Mouse (Mus musculus): ENCODE measurements around the gene Rbm3. TPM values are rescaled to one million over a fixed set of nuclear protein-coding genes. Genes with fewer than 3 reads are reported as not detected.
A peak's percentile ranks its signal among the peaks of the same experiment; 100 is the strongest.

Gene Rbm3
- polyA plus RNA-seq, 1 experiment from 2014 or later, result 217 TPM

- Histone ChIP-seq H3K27me3 (ENCODE audit: control insufficient read depth, insufficient read depth, low read depth, low read length) (no peaks in the 10 kb centered on the region), H3K4me2 (ENCODE audit: low read depth, low read length) (no peak overlapping the region), H3K9me3 (replicated peaks; ENCODE audit: control insufficient read depth, low read length) (no peaks in the 10 kb centered on the region), H3K27ac (ENCODE audit: low read length) (no peak overlapping the region), H3K36me3 (ENCODE audit: control insufficient read depth, insufficient read depth) (peaks cover 12% of the 10 kb centered on the region), H3K4me3 (ENCODE audit: low read depth, low read length) (no peak overlapping the region), H3K4me1 (ENCODE audit: control insufficient read depth, low read depth, low read length) (peaks cover 9% of the 10 kb centered on the region), H3K9ac (ENCODE audit: low read depth, low read length) (no peak overlapping the region)
- WGBS (ENCODE audit: insufficient replicate concordance), result 24% methylated on average over 2 of the region's 2 CpGs
- no peak for ATAC-seq (ENCODE audit: low read depth)
Measured at GRCm38 (mm10) chrX:8135886-8136285, 9.8 kb downstream of the Rbm3 start.

DNA sequence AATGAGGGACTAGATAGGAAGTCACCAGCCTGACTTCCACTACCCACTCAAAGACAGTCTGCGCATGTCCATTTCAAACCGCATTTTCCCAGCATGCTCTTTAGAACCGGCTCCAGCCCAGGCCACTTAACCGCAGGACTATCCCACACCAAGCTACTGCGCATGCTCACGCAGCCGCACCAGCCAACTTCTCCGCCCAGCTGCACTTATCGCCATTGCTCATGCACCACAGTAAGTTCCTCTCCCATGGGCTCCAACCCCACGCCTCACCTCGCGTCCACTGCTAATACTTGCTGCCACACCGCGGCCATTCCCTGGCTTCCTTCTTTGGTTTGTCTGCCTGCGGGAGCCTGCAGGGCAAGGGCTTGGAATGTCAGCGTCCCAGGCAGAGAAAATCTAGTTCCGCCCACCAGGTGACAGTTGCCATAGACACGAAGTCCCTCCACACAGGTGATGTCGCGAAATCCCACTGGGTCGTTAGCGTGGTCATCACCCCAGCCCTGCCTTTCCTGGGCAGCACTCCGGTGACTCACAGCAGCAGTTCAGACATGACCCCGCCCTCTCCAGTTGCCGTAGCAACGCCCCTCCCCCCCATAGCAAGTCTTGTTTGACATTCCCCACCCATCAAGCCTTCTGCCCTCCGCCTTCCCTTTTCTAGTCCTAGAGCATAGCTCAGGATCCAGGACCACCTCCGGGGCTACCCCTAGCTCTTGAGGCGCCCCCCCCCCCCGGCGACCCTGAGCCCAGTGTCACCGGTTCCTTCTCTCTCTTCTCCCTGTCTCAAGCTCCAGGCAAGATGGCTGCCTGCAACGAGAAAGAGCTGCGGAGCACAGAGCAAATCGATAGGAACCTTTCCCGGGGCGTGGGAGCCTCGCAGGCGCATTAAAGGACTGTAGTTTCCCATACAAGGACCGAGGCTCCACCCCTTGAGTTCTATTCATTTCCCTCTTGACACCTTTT, 13.4 kb downstream of the Rbm3 start, which contains the start of gene Wdr13:
Wdr13 (minus strand) TSS at position 876 of the 960 bp plus-strand sequence.
- Histone ChIP-seq H3K9me3 (replicated peaks; ENCODE audit: control insufficient read depth, low read length) (no peaks in the 10 kb centered on the region), H3K27ac (ENCODE audit: low read length) (peak within 1 kb of the TSS; percentile 99), H3K36me3 (ENCODE audit: control insufficient read depth, insufficient read depth) (no peaks in the 10 kb centered on the region), H3K4me3 (ENCODE audit: low read depth, low read length) (peak within 1 kb of the TSS; percentile 72), H3K4me1 (ENCODE audit: control insufficient read depth, low read depth, low read length) (peaks cover 9% of the 10 kb centered on the region), H3K4me2 (ENCODE audit: low read depth, low read length) (peak within 1 kb of the TSS; percentile 83), H3K27me3 (ENCODE audit: control insufficient read depth, insufficient read depth, low read depth, low read length) (no peaks in the 10 kb centered on the region), H3K9ac (ENCODE audit: low read depth, low read length) (peak within 1 kb of the TSS; percentile 71)
- 22% methylated on average over 38 of the region's 40 CpGs for WGBS (ENCODE audit: insufficient replicate concordance)
- peak; percentile 93 for ATAC-seq (ENCODE audit: low read depth)

DNA sequence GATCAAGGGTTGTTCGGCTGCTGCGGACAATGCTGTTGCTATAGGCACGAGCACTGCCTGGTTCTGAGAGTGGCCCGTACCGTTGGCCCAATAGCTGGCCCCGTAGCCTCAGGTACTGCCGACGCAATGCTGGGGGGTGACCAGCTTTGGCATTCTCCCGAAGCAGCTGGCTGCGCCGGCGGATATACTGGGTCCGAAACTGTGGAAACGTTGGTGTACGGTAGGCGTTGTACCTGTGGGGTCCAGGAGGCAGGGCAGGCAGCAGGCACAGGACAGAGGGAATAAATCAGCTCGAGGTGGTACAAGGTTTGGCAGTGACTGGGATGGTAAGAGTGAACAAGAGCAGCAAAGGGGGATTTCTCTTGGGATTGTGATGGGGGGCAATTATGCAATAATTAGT, 14.3 kb downstream of the Rbm3 start:
- Histone ChIP-seq H3K27ac (ENCODE audit: low read length) (peak overlapping the region; percentile 99), H3K27me3 (ENCODE audit: control insufficient read depth, insufficient read depth, low read depth, low read length) (no peaks in the 10 kb centered on the region), H3K9me3 (replicated peaks; ENCODE audit: control insufficient read depth, low read length) (no peaks in the 10 kb centered on the region), H3K4me1 (ENCODE audit: control insufficient read depth, low read depth, low read length) (peaks cover 9% of the 10 kb centered on the region), H3K4me3 (ENCODE audit: low read depth, low read length) (peak overlapping the region; percentile 72), H3K9ac (ENCODE audit: low read depth, low read length) (peak overlapping the region; percentile 41), H3K4me2 (ENCODE audit: low read depth, low read length) (peak overlapping the region; percentile 83), H3K36me3 (ENCODE audit: control insufficient read depth, insufficient read depth) (no peaks in the 10 kb centered on the region)
- no peak for ATAC-seq (ENCODE audit: low read depth)
- WGBS (ENCODE audit: insufficient replicate concordance), result 79% methylated on average over 17 of the region's 17 CpGs

GRCm38 (mm10) chrX:8125235-8125634, 20.4 kb downstream of the Rbm3 start:
- H3K9me3 ChIP-seq (replicated peaks; ENCODE audit: control insufficient read depth, low read length), result no peaks in the 10 kb centered on the region
- WGBS (ENCODE audit: insufficient replicate concordance), result 67% methylated on average over 7 of the region's 7 CpGs
- H3K36me3 ChIP-seq (ENCODE audit: control insufficient read depth, insufficient read depth), result no peaks in the 10 kb centered on the region
- no peak overlapping the region for H3K4me2 ChIP-seq (ENCODE audit: low read depth, low read length)
- no peak for ATAC-seq (ENCODE audit: low read depth)
- H3K27ac ChIP-seq (ENCODE audit: low read length), result no peak overlapping the region
- no peak overlapping the region for H3K4me3 ChIP-seq (ENCODE audit: low read depth, low read length)
- H3K27me3 ChIP-seq (ENCODE audit: control insufficient read depth, insufficient read depth, low read depth, low read length), result no peaks in the 10 kb centered on the region
- no peak overlapping the region for H3K9ac ChIP-seq (ENCODE audit: low read depth, low read length)
- H3K4me1 ChIP-seq (ENCODE audit: control insufficient read depth, low read depth, low read length), result no peaks in the 10 kb centered on the region

- Histone ChIP-seq H3K4me3 (ENCODE audit: low read depth, low read length) (no peak overlapping the region), H3K27me3 (ENCODE audit: control insufficient read depth, insufficient read depth, low read depth, low read length) (no peaks in the 10 kb centered on the region), H3K4me2 (ENCODE audit: low read depth, low read length) (no peak overlapping the region), H3K9me3 (replicated peaks; ENCODE audit: control insufficient read depth, low read length) (no peaks in the 10 kb centered on the region), H3K4me1 (ENCODE audit: control insufficient read depth, low read depth, low read length) (no peaks in the 10 kb centered on the region), H3K27ac (ENCODE audit: low read length) (no peak overlapping the region), H3K36me3 (ENCODE audit: control insufficient read depth, insufficient read depth) (no peaks in the 10 kb centered on the region), H3K9ac (ENCODE audit: low read depth, low read length) (no peak overlapping the region)
- 60% methylated on average over 6 of the region's 6 CpGs for WGBS (ENCODE audit: insufficient replicate concordance)
- no peak for ATAC-seq (ENCODE audit: low read depth)
Measured at GRCm38 (mm10) chrX:8123821-8124470, 21.7 kb downstream of the Rbm3 start.

DNA sequence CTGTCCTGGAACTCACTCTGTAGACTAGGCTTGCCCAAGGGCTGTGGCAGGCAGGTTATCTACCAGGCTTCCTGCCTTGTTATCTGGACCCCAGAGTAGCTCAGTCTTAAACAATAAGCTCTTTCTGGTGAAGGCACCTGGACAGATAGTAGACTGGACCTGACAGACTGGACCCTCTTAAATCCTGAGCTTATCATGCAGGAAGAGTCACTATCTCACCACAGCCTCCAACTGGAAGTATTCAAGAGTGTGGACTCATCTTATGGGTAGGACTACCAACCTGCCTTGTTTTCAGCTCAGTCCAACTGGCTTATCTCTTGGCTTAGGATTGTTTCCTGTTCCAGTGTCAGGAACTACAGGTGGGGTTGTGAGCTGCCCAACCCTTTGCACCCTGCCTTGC, 28.4 kb downstream of the Rbm3 start:
- ATAC-seq (ENCODE audit: low read depth), result no peak
- H3K36me3 ChIP-seq (ENCODE audit: control insufficient read depth, insufficient read depth), result no peaks in the 10 kb centered on the region
- H3K4me2 ChIP-seq (ENCODE audit: low read depth, low read length), result no peak overlapping the region
- H3K4me1 ChIP-seq (ENCODE audit: control insufficient read depth, low read depth, low read length), result no peaks in the 10 kb centered on the region
- H3K9me3 ChIP-seq (replicated peaks; ENCODE audit: control insufficient read depth, low read length), result no peaks in the 10 kb centered on the region
- no peak overlapping the region for H3K27ac ChIP-seq (ENCODE audit: low read length)
- H3K4me3 ChIP-seq (ENCODE audit: low read depth, low read length), result no peak overlapping the region
- no peaks in the 10 kb centered on the region for H3K27me3 ChIP-seq (ENCODE audit: control insufficient read depth, insufficient read depth, low read depth, low read length)
- H3K9ac ChIP-seq (ENCODE audit: low read depth, low read length), result no peak overlapping the region

- 58% methylated on average over 4 of the region's 4 CpGs for WGBS (ENCODE audit: insufficient replicate concordance)
- H3K9ac ChIP-seq (ENCODE audit: low read depth, low read length), result no peak overlapping the region
- H3K4me2 ChIP-seq (ENCODE audit: low read depth, low read length), result no peak overlapping the region
- H3K27me3 ChIP-seq (ENCODE audit: control insufficient read depth, insufficient read depth, low read depth, low read length), result no peaks in the 10 kb centered on the region
- no peak overlapping the region for H3K4me3 ChIP-seq (ENCODE audit: low read depth, low read length)
- ATAC-seq (ENCODE audit: low read depth), result no peak
- no peak overlapping the region for H3K27ac ChIP-seq (ENCODE audit: low read length)
- no peaks in the 10 kb centered on the region for H3K36me3 ChIP-seq (ENCODE audit: control insufficient read depth, insufficient read depth)
- H3K9me3 ChIP-seq (replicated peaks; ENCODE audit: control insufficient read depth, low read length), result no peaks in the 10 kb centered on the region
- H3K4me1 ChIP-seq (ENCODE audit: control insufficient read depth, low read depth, low read length), result no peaks in the 10 kb centered on the region
Measured at GRCm38 (mm10) chrX:8115275-8115674, 30.4 kb downstream of the Rbm3 start.

DNA sequence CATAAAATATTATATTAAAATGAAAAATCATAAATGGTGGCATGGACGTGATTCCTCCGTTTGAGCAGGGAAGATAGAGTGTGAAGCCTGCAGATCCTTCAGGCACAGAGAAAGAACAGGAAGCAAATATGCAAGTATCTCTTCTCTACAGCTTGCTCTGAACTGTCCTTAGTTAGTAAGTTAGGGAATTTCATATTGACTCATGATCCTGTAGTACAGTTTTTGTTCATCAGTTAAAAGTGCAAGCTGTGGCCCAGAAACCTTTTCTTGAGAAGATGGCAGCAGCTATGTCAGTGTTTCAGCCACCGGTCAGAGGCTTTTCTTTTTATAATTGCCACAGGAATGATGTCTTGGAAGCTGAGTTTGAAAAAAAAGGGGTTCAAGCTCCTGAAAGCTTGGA, 40.7 kb downstream of the Rbm3 start:
- Histone ChIP-seq H3K4me2 (ENCODE audit: low read depth, low read length) (no peak overlapping the region), H3K36me3 (ENCODE audit: control insufficient read depth, insufficient read depth) (no peaks in the 10 kb centered on the region), H3K27ac (ENCODE audit: low read length) (no peak overlapping the region), H3K9ac (ENCODE audit: low read depth, low read length) (no peak overlapping the region), H3K4me3 (ENCODE audit: low read depth, low read length) (no peak overlapping the region), H3K9me3 (replicated peaks; ENCODE audit: control insufficient read depth, low read length) (no peaks in the 10 kb centered on the region), H3K27me3 (ENCODE audit: control insufficient read depth, insufficient read depth, low read depth, low read length) (no peaks in the 10 kb centered on the region), H3K4me1 (ENCODE audit: control insufficient read depth, low read depth, low read length) (peaks cover 12% of the 10 kb centered on the region)
- ATAC-seq (ENCODE audit: low read depth), result no peak
- 75% methylated on average over 3 of the region's 3 CpGs for WGBS (ENCODE audit: insufficient replicate concordance)

GRCm38 (mm10) chrX:8102213-8102668, 43.4 kb downstream of the Rbm3 start:
- H3K4me2 ChIP-seq (ENCODE audit: low read depth, low read length), result peak overlapping the region; percentile 24
- peak; percentile 88 for ATAC-seq (ENCODE audit: low read depth)
- H3K27me3 ChIP-seq (ENCODE audit: control insufficient read depth, insufficient read depth, low read depth, low read length), result no peaks in the 10 kb centered on the region
- peak overlapping the region; percentile 41 for H3K27ac ChIP-seq (ENCODE audit: low read length)
- H3K4me3 ChIP-seq (ENCODE audit: low read depth, low read length), result no peak overlapping the region
- H3K9me3 ChIP-seq (replicated peaks; ENCODE audit: control insufficient read depth, low read length), result no peaks in the 10 kb centered on the region
- peaks cover 17% of the 10 kb centered on the region for H3K4me1 ChIP-seq (ENCODE audit: control insufficient read depth, low read depth, low read length)
- no peak overlapping the region for H3K9ac ChIP-seq (ENCODE audit: low read depth, low read length)
- WGBS (ENCODE audit: insufficient replicate concordance), result 28% methylated on average over 7 of the region's 7 CpGs
- no peaks in the 10 kb centered on the region for H3K36me3 ChIP-seq (ENCODE audit: control insufficient read depth, insufficient read depth)
